ENCODE assay signal across 8 mouse cellular contexts in genomic region chr4:41759656-41760287, GRCm38 (mm10). TPM values are rescaled to one million over a fixed set of nuclear protein-coding genes. Genes with fewer than 3 reads are reported as not detected.
DNase-seq lines count a peak whose midpoint lies in the region; ATAC-seq and TF ChIP-seq lines count a peak whose summit lies in the region.

No protein-coding gene starts in this region.

- WGBS in lung, adult 2 months = 28% methylated on average over 6 of the region's 6 CpGs
- WGBS in forebrain, embryonic 10.5 days = 41% methylated on average over 6 of the region's 6 CpGs
- 40% methylated on average over 6 of the region's 6 CpGs for WGBS in kidney, embryonic 14.5 days

- no peaks in the 10 kb centered on the region for H3K9me3 ChIP-seq in forebrain, embryonic 10.5 days
- H3K9me3 ChIP-seq in kidney, embryonic 14.5 days (ENCODE audit: control insufficient read depth, low read length) = no peaks in the 10 kb centered on the region

- H3K4me3 ChIP-seq in lung, adult 2 months (replicated peaks; ENCODE audit: extremely low read depth, low read depth, low read length) = peak overlapping the region; percentile 53
- H3K4me3 ChIP-seq in forebrain, embryonic 10.5 days = peak overlapping the region; percentile 53
- peak overlapping the region; percentile 41 for H3K4me3 ChIP-seq in kidney, embryonic 14.5 days (ENCODE audit: low read length)
- no peak overlapping the region for H3K4me3 ChIP-seq in myocyte

- H3K36me3 ChIP-seq in forebrain, embryonic 10.5 days (replicated peaks) = peaks cover 12% of the 10 kb centered on the region
- peaks cover 7% of the 10 kb centered on the region; the same call in 1 of the 2 replicates for H3K36me3 ChIP-seq in kidney, embryonic 14.5 days (ENCODE audit: control insufficient read depth, insufficient read depth, low read length)
- no peaks in the 10 kb centered on the region for H3K36me3 ChIP-seq in myocyte (ENCODE audit: control insufficient read depth, insufficient read depth)

- H3K9ac ChIP-seq in kidney, embryonic 14.5 days (ENCODE audit: low read depth, low read length) = peak overlapping the region; percentile 58

- peaks cover 10% of the 10 kb centered on the region for H3K4me1 ChIP-seq in lung, adult 2 months (ENCODE audit: control insufficient read depth, insufficient read depth, low read length)
- H3K4me1 ChIP-seq in forebrain, embryonic 10.5 days = peaks cover 62% of the 10 kb centered on the region
- peaks cover 28% of the 10 kb centered on the region for H3K4me1 ChIP-seq in kidney, embryonic 14.5 days (ENCODE audit: control insufficient read depth, insufficient read depth, low read length)

- H3K4me2 ChIP-seq in kidney, embryonic 14.5 days (replicated peaks; ENCODE audit: low read depth, low read length) = peak overlapping the region; percentile 58
- peak overlapping the region; percentile 10 for H3K4me2 ChIP-seq in myocyte (ENCODE audit: low read depth)

- no peaks in the 10 kb centered on the region for H3K79me2 ChIP-seq in myocyte (ENCODE audit: control insufficient read depth, insufficient read depth)

- no peak for ATAC-seq in kidney, embryonic 14.5 days (ENCODE audit: low FRiP score, low TSS enrichment)

- H3K27me3 ChIP-seq in forebrain, embryonic 10.5 days (ENCODE audit: poor library complexity, severe bottlenecking) = no peaks in the 10 kb centered on the region
- no peaks in the 10 kb centered on the region for H3K27me3 ChIP-seq in kidney, embryonic 14.5 days (ENCODE audit: control insufficient read depth, insufficient read depth, low read length)
- peaks cover 10% of the 10 kb centered on the region for H3K27me3 ChIP-seq in myocyte (ENCODE audit: control insufficient read depth, insufficient read depth, insufficient read length)

- no peak for DNase-seq in lung, adult 2 months
- DNase-seq in lung, postnatal 36 days = no peak
- no peak for DNase-seq in forebrain, embryonic 10.5 days (ENCODE audit: extremely low spot score, low spot score)
- DNase-seq in cerebellum, adult 18-20 months = no peak
- DNase-seq in T-cell, adult 2 months (ENCODE audit: low spot score) = no peak
- DNase-seq in left cerebral cortex, adult 11 months (ENCODE audit: low spot score) = no peak

- TF ChIP-seq POLR2A in lung, adult 2 months (IDR thresholded peaks at IDR 0.05; ENCODE audit: borderline replicate concordance, extremely low read depth, low read depth, low read length) = no peak
- TF ChIP-seq POLR2A in myocyte (IDR thresholded peaks at IDR 0.05; ENCODE audit: insufficient read length, low read depth) = no peak

- H3K27ac ChIP-seq in forebrain, embryonic 10.5 days = peak overlapping the region; percentile 87
- H3K27ac ChIP-seq in kidney, embryonic 14.5 days (ENCODE audit: low read depth, low read length) = peak overlapping the region; percentile 68; the same call in 1 of the 2 replicates

- no peak overlapping the region for H3ac ChIP-seq in myocyte (ENCODE audit: control insufficient read depth, insufficient read length)

- TF ChIP-seq CTCF in lung, adult 2 months (IDR thresholded peaks at IDR 0.05; ENCODE audit: insufficient read depth, low read length) = no peak

TF ChIP-seq in myocyte, 11 proteins besides CTCF, POLR2A, EP300 and RAD21:
- TF ChIP-seq CEBPB (IDR thresholded peaks at IDR 0.05; ENCODE audit: insufficient read depth, poor library complexity, severe bottlenecking) (no peak), E2F4 (IDR thresholded peaks at IDR 0.05; ENCODE audit: insufficient read depth) (no peak), SRF (IDR thresholded peaks at IDR 0.05; ENCODE audit: control insufficient read depth, insufficient read length, low read depth) (no peak), MYOG (IDR thresholded peaks at IDR 0.05; ENCODE audit: control insufficient read depth in 1 of 3, insufficient read depth in 1 of 3, insufficient read length in 2 of 3, low read depth in 2 of 3) (no peak), TCF12 (IDR thresholded peaks at IDR 0.05; ENCODE audit: insufficient read depth, poor library complexity, severe bottlenecking) (no peak), USF1 (IDR thresholded peaks at IDR 0.05; ENCODE audit: low read depth) (no peak), MAX (IDR thresholded peaks at IDR 0.05; ENCODE audit: low read depth) (no peak), REST (IDR thresholded peaks at IDR 0.05; ENCODE audit: insufficient read depth, insufficient read length) (no peak), TCF3 (IDR thresholded peaks at IDR 0.05; ENCODE audit: insufficient read length, low read depth) (no peak), POLR2AphosphoS2 (IDR thresholded peaks at IDR 0.05; ENCODE audit: insufficient read length, low read depth) (no peak)
TF ChIP-seq in myocyte: peak in this region for 0.

RNA-seq across cellular contexts. Expression of gene Sigmar1, which starts 3.8 kb away (rescaled TPM):
- 70.9 and 83.3 TPM in 2 replicates for polyA plus RNA-seq in lung, adult 2 months (2012; rRNA removed)
- polyA plus RNA-seq in forebrain, embryonic 10.5 days (2016; fragmentation: Nextera tagmentation; extraction: Ambion mirVana) = 102 and 103 TPM in 2 replicates
- polyA plus RNA-seq in kidney, embryonic 14.5 days (2014; fragmentation: Nextera tagmentation; extraction: Ambion mirVana) = 80.8 and 92.2 TPM in 2 replicates
- polyA plus RNA-seq in myocyte (2012; fragmentation: generic; extraction: Trizol) = 98.6 TPM

RNA-seq across cellular contexts. Expression of gene Galt, which starts 4.7 kb away (rescaled TPM):
- polyA plus RNA-seq in lung, adult 2 months (2012; rRNA removed) = 95.1 and 103 TPM in 2 replicates
- polyA plus RNA-seq in forebrain, embryonic 10.5 days (2016; fragmentation: Nextera tagmentation; extraction: Ambion mirVana) = 23.6 and 23.7 TPM in 2 replicates
- 35.0 and 42.1 TPM in 2 replicates for polyA plus RNA-seq in kidney, embryonic 14.5 days (2014; fragmentation: Nextera tagmentation; extraction: Ambion mirVana)
- polyA plus RNA-seq in myocyte (2012; fragmentation: generic; extraction: Trizol) = 2.1 TPM

RNA-seq across cellular contexts. Expression of gene Ccl27a, which starts 14.3 kb away (rescaled TPM):
- polyA plus RNA-seq in lung, adult 2 months (2012; rRNA removed) = 34.5 and 43.2 TPM in 2 replicates
- polyA plus RNA-seq in forebrain, embryonic 10.5 days (2016; fragmentation: Nextera tagmentation; extraction: Ambion mirVana) = 45.5 and 50.9 TPM in 2 replicates
- 36.5 and 42.3 TPM in 2 replicates for polyA plus RNA-seq in kidney, embryonic 14.5 days (2014; fragmentation: Nextera tagmentation; extraction: Ambion mirVana)
- polyA plus RNA-seq in myocyte (2012; fragmentation: generic; extraction: Trizol) = not detected

RNA-seq across cellular contexts. Expression of gene Arid3c, which starts 28.8 kb away (rescaled TPM):
- not detected in 2 replicates for polyA plus RNA-seq in lung, adult 2 months (2012; rRNA removed)
- 1.1 and 1.4 TPM in 2 replicates for polyA plus RNA-seq in forebrain, embryonic 10.5 days (2016; fragmentation: Nextera tagmentation; extraction: Ambion mirVana)
- 0.12 TPM in 1 of 2 replicates, not detected in the other for polyA plus RNA-seq in kidney, embryonic 14.5 days (2014; fragmentation: Nextera tagmentation; extraction: Ambion mirVana)
- not detected for polyA plus RNA-seq in myocyte (2012; fragmentation: generic; extraction: Trizol)

RNA-seq across cellular contexts. Expression of gene Dctn3, which starts 36.8 kb away (rescaled TPM):
- 44.3 and 45.0 TPM in 2 replicates for polyA plus RNA-seq in lung, adult 2 months (2012; rRNA removed)
- 141 and 142 TPM in 2 replicates for polyA plus RNA-seq in forebrain, embryonic 10.5 days (2016; fragmentation: Nextera tagmentation; extraction: Ambion mirVana)
- polyA plus RNA-seq in kidney, embryonic 14.5 days (2014; fragmentation: Nextera tagmentation; extraction: Ambion mirVana) = 107 and 114 TPM in 2 replicates
- 155 TPM for polyA plus RNA-seq in myocyte (2012; fragmentation: generic; extraction: Trizol)

Comparison
In these comparisons a context has a peak if more than half of its experiments do, and no peak if none do; other contexts are left out.
1. RNA of gene Ccl27a, which starts 14.3 kb away (polyA plus RNA-seq): 45.5 to 50.9 TPM in forebrain, embryonic 10.5 days, 36.5 to 42.3 TPM in kidney, embryonic 14.5 days and 34.5 to 43.2 TPM in lung, adult 2 months; not detected in myocyte (single experiment); every median in the first group is over 10 times any median in the second.